Mouse (Mus musculus) midbrain, embryonic 13.5 days (tissue): ENCODE results near the gene Pitpnm1. TPM values are rescaled to one million over a fixed set of nuclear protein-coding genes. Genes with fewer than 3 reads are reported as not detected.

Experiments used
- ATAC-seq: fragments of 200-750 bp; cut with Nextera tagmentation; 2 replicates; pipeline ENCODE4 v1.8.0; 2017; ENCODE audit warnings: mild to moderate bottlenecking, moderate TSS enrichment, moderate library complexity
- H3K27ac ChIP-seq: fragments of 300-500 bp; sonication (generic); 2 replicates; pipeline ENCODE4 v1.5.1; 2015; ENCODE audit warnings: inconsistent platforms, mild to moderate bottlenecking, moderate library complexity
- H3K27me3 ChIP-seq: fragments of 300-500 bp; sonication (generic); 2 replicates; pipeline ENCODE4 v1.6.1; 2015; ENCODE audit warnings: mild to moderate bottlenecking, inconsistent platforms
- H3K36me3 ChIP-seq: fragments of 300-500 bp; sonication (generic); 2 replicates; pipeline ENCODE4 v1.6.1; 2015; ENCODE audit warnings: mild to moderate bottlenecking, inconsistent platforms
- H3K4me1 ChIP-seq: fragments of 300-500 bp; sonication (generic); replicated peaks from 2 replicates; pipeline ENCODE4 v1.6.1; 2015; ENCODE audit warnings: inconsistent platforms
- H3K4me2 ChIP-seq: fragments of 300-500 bp; sonication (generic); replicated peaks from 2 replicates; pipeline ENCODE4 v1.6.1; 2015; ENCODE audit warnings: moderate library complexity, mild to moderate bottlenecking, inconsistent platforms
- H3K4me3 ChIP-seq: fragments of 300-500 bp; sonication (generic); replicated peaks from 2 replicates; pipeline ENCODE4 v1.5.1; 2015; ENCODE audit warnings: mild to moderate bottlenecking, inconsistent platforms
- H3K9ac ChIP-seq: fragments of 300-500 bp; sonication (generic); replicated peaks from 2 replicates; pipeline ENCODE4 v1.6.1; 2015; ENCODE audit warnings: mild to moderate bottlenecking, inconsistent platforms
- H3K9me3 ChIP-seq: fragments of 300-500 bp; sonication (generic); 2 replicates; pipeline ENCODE4 v1.6.1; 2016; ENCODE audit warnings: mild to moderate bottlenecking, inconsistent platforms
- WGBS: fragments of 180-500 bp; shearing (Covaris S2); methylation state at CpG from one replicate; pipeline ENCODE4 v1.1.7; 2015; 5-methylcytosine and 5-hydroxymethylcytosine counted together
- polyA plus RNA-seq: library from polyadenylated mRNA; unstranded; fragments of >200 nt; fragmentation: Nextera tagmentation; extraction: Ambion mirVana; gene quantifications from 2 replicates; pipeline ENCODE4 v1.2.1, GENCODE M21; 2015

Pitpnm1 gene
- polyA plus RNA-seq, 1 experiment from 2014 or later: 45.0 TPM

GRCm38 (mm10) chr19:4072706-4073424 lies 26.9 kb upstream of the Pitpnm1 start:
- Histone ChIP-seq H3K27me3 (no peaks in the 10 kb centered on the region), H3K9me3 (no peaks in the 10 kb centered on the region), H3K4me1 (no peaks in the 10 kb centered on the region), H3K4me2 (no peak overlapping the region), H3K9ac (no peak overlapping the region), H3K27ac (no peak overlapping the region), H3K4me3 (no peak overlapping the region), H3K36me3 (no peaks in the 10 kb centered on the region)
- WGBS: 81% methylated on average over 6 of the region's 6 CpGs
- ATAC-seq: no peak

GRCm38 (mm10) chr19:4075531-4075930 lies 24.3 kb upstream of the Pitpnm1 start:
- Histone ChIP-seq H3K4me2 (no peak overlapping the region), H3K9ac (no peak overlapping the region), H3K36me3 (no peaks in the 10 kb centered on the region), H3K27me3 (no peaks in the 10 kb centered on the region), H3K9me3 (no peaks in the 10 kb centered on the region), H3K4me1 (no peaks in the 10 kb centered on the region), H3K27ac (no peak overlapping the region), H3K4me3 (no peak overlapping the region)
- 86% methylated on average over 1 of the region's 1 CpGs for WGBS
- ATAC-seq: no peak

GRCm38 (mm10) chr19:4079594-4079993 lies 20.2 kb upstream of the Pitpnm1 start:
- no peak for ATAC-seq
- no peaks in the 10 kb centered on the region for H3K27me3 ChIP-seq
- no peaks in the 10 kb centered on the region for H3K9me3 ChIP-seq
- H3K27ac ChIP-seq: no peak overlapping the region
- H3K4me2 ChIP-seq: no peak overlapping the region
- no peak overlapping the region for H3K9ac ChIP-seq
- H3K4me3 ChIP-seq: no peak overlapping the region
- 88% methylated on average over 1 of the region's 1 CpGs for WGBS
- no peaks in the 10 kb centered on the region for H3K4me1 ChIP-seq
- no peaks in the 10 kb centered on the region for H3K36me3 ChIP-seq

GRCm38 (mm10) chr19:4080511-4081009 lies 19.2 kb upstream of the Pitpnm1 start:
- H3K9me3 ChIP-seq: no peaks in the 10 kb centered on the region
- no peak overlapping the region for H3K9ac ChIP-seq
- no peaks in the 10 kb centered on the region for H3K36me3 ChIP-seq
- no peak overlapping the region for H3K27ac ChIP-seq
- H3K27me3 ChIP-seq: 0 out of 2 replicates have a peak, but pooled peaks cover 3% of the 10 kb centered on the region
- H3K4me1 ChIP-seq: no peaks in the 10 kb centered on the region
- H3K4me2 ChIP-seq: no peak overlapping the region
- no peak for ATAC-seq
- no peak overlapping the region for H3K4me3 ChIP-seq
- 64% methylated on average over 8 of the region's 8 CpGs for WGBS

GRCm38 (mm10) chr19:4081394-4081793 lies 18.4 kb upstream of the Pitpnm1 start, which contains the start of gene Cabp2:
TSS of gene Cabp2 (plus strand) at chr19:4081578.
- 58% methylated on average over 3 of the region's 3 CpGs for WGBS
- no peak for ATAC-seq
- H3K4me2 ChIP-seq: no peak within 1 kb of the TSS

GRCm38 (mm10) chr19:4082219-4082965 lies 17.4 kb upstream of the Pitpnm1 start:
- Histone ChIP-seq H3K9ac (no peak overlapping the region), H3K4me1 (no peaks in the 10 kb centered on the region), H3K27me3 (0 out of 2 replicates have a peak, but pooled peaks cover 3% of the 10 kb centered on the region), H3K9me3 (no peaks in the 10 kb centered on the region), H3K4me2 (no peak overlapping the region), H3K4me3 (no peak overlapping the region), H3K36me3 (no peaks in the 10 kb centered on the region), H3K27ac (no peak overlapping the region)
- 86% methylated on average over 11 of the region's 11 CpGs for WGBS
- no peak for ATAC-seq

More at GRCm38 (mm10) chr19:4081394-4081793, 18.4 kb upstream of the Pitpnm1 start, which contains the start of gene Cabp2:
- H3K27me3 ChIP-seq: 0 out of 2 replicates have a peak, but pooled peaks cover 3% of the 10 kb centered on the region
- no peaks in the 10 kb centered on the region for H3K4me1 ChIP-seq
- H3K9ac ChIP-seq: no peak within 1 kb of the TSS
- H3K4me3 ChIP-seq: no peak within 1 kb of the TSS
- no peak within 1 kb of the TSS for H3K27ac ChIP-seq
- H3K9me3 ChIP-seq: no peaks in the 10 kb centered on the region
- H3K36me3 ChIP-seq: no peaks in the 10 kb centered on the region

- H3K4me3 ChIP-seq: no peak overlapping the region
- WGBS: 73% methylated on average over 7 of the region's 7 CpGs
- no peak overlapping the region for H3K4me2 ChIP-seq
- H3K4me1 ChIP-seq: no peaks in the 10 kb centered on the region
- 0 out of 2 replicates have a peak, but pooled peaks cover 3% of the 10 kb centered on the region for H3K27me3 ChIP-seq
- H3K9ac ChIP-seq: no peak overlapping the region
- no peaks in the 10 kb centered on the region for H3K9me3 ChIP-seq
- H3K36me3 ChIP-seq: no peaks in the 10 kb centered on the region
- H3K27ac ChIP-seq: no peak overlapping the region
- ATAC-seq: no peak
Observed at GRCm38 (mm10) chr19:4083316-4083715, 16.5 kb upstream of the Pitpnm1 start.

- WGBS: 23% methylated on average over 8 of the region's 8 CpGs
- no peak overlapping the region for H3K9ac ChIP-seq
- ATAC-seq: no peak
Observed at GRCm38 (mm10) chr19:4083826-4084225, 16.0 kb upstream of the Pitpnm1 start.

GRCm38 (mm10) chr19:4084984-4085383 lies 14.8 kb upstream of the Pitpnm1 start:
- Histone ChIP-seq H3K4me1 (no peaks in the 10 kb centered on the region), H3K4me3 (no peak overlapping the region), H3K27ac (no peak overlapping the region), H3K9me3 (no peaks in the 10 kb centered on the region), H3K9ac (no peak overlapping the region), H3K4me2 (no peak overlapping the region), H3K36me3 (no peaks in the 10 kb centered on the region), H3K27me3 (peaks cover 7% of the 10 kb centered on the region; the same call in 1 of the 2 replicates)
- no peak for ATAC-seq
- 86% methylated on average over 1 of the region's 1 CpGs for WGBS

More at GRCm38 (mm10) chr19:4083826-4084225, 16.0 kb upstream of the Pitpnm1 start:
- 0 out of 2 replicates have a peak, but pooled peaks cover 3% of the 10 kb centered on the region for H3K27me3 ChIP-seq
- no peak overlapping the region for H3K4me2 ChIP-seq
- no peaks in the 10 kb centered on the region for H3K36me3 ChIP-seq
- H3K4me3 ChIP-seq: no peak overlapping the region
- no peak overlapping the region for H3K27ac ChIP-seq
- no peaks in the 10 kb centered on the region for H3K4me1 ChIP-seq
- H3K9me3 ChIP-seq: no peaks in the 10 kb centered on the region

GRCm38 (mm10) chr19:4086156-4086555 lies 13.6 kb upstream of the Pitpnm1 start:
- H3K9ac ChIP-seq: no peak overlapping the region
- no peak for ATAC-seq
- WGBS: 93% methylated on average over 15 of the region's 15 CpGs

GRCm38 (mm10) chr19:4087090-4087489 lies 12.7 kb upstream of the Pitpnm1 start:
- Histone ChIP-seq H3K36me3 (no peaks in the 10 kb centered on the region), H3K27me3 (peaks cover 7% of the 10 kb centered on the region; the same call in 1 of the 2 replicates), H3K4me1 (no peaks in the 10 kb centered on the region), H3K4me2 (no peak overlapping the region), H3K27ac (no peak overlapping the region), H3K9me3 (no peaks in the 10 kb centered on the region), H3K4me3 (no peak overlapping the region), H3K9ac (no peak overlapping the region)
- 93% methylated on average over 5 of the region's 5 CpGs for WGBS
- ATAC-seq: no peak

More at GRCm38 (mm10) chr19:4086156-4086555, 13.6 kb upstream of the Pitpnm1 start:
- no peaks in the 10 kb centered on the region for H3K9me3 ChIP-seq
- no peaks in the 10 kb centered on the region for H3K36me3 ChIP-seq
- H3K4me3 ChIP-seq: no peak overlapping the region
- H3K4me1 ChIP-seq: no peaks in the 10 kb centered on the region
- no peak overlapping the region for H3K4me2 ChIP-seq
- peaks cover 7% of the 10 kb centered on the region; the same call in 1 of the 2 replicates for H3K27me3 ChIP-seq
- no peak overlapping the region for H3K27ac ChIP-seq

GRCm38 (mm10) chr19:4088146-4088545 lies 11.7 kb upstream of the Pitpnm1 start:
- Histone ChIP-seq H3K4me3 (no peak overlapping the region), H3K36me3 (no peaks in the 10 kb centered on the region), H3K27me3 (peaks cover 7% of the 10 kb centered on the region; the same call in 1 of the 2 replicates), H3K9ac (no peak overlapping the region), H3K9me3 (no peaks in the 10 kb centered on the region), H3K27ac (no peak overlapping the region), H3K4me1 (no peaks in the 10 kb centered on the region), H3K4me2 (no peak overlapping the region)
- 62% methylated on average over 5 of the region's 5 CpGs for WGBS
- ATAC-seq: no peak
